Mouse (Mus musculus): ENCODE data around the gene Trp53tg5. TPM values are rescaled to one million over a fixed set of nuclear protein-coding genes. Genes with fewer than 3 reads are reported as not detected.

The Trp53tg5 gene
- total RNA-seq, 2 experiments from 2014 or later = not detected

DNA sequence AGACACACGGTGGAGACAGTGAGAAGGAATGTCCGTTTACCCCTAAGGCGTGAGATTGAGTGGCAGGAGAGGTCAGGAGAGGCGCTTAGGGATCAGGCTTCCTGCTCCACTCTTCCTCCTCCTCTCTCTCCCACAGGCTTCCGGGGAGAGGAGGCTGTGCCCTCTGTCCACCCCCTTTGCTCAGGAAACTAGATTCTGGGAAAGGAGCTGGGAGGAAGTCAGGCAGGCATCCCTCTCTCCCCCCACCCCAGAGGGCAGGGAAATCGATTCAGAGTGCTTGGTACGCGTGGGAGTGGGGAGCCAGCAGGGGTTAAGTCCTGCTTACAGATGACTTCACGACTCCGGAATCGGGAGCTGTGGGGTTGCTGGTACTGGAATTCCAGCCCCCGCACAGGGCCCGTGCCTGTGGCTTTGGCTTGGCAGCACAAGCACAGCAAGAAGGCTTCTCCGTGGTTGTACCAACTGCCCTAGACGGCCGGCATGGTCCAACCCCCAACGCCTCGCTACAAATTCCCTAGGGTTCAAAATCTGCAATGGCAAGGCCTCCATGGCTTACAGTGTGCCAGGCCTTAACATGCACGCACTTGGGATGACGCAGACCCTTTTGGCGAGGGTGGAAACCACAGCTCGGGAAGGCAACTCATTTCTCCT is 40.9 kb downstream of the Trp53tg5 start:
- DNase-seq = peak; percentile 39 to 45

DNA sequence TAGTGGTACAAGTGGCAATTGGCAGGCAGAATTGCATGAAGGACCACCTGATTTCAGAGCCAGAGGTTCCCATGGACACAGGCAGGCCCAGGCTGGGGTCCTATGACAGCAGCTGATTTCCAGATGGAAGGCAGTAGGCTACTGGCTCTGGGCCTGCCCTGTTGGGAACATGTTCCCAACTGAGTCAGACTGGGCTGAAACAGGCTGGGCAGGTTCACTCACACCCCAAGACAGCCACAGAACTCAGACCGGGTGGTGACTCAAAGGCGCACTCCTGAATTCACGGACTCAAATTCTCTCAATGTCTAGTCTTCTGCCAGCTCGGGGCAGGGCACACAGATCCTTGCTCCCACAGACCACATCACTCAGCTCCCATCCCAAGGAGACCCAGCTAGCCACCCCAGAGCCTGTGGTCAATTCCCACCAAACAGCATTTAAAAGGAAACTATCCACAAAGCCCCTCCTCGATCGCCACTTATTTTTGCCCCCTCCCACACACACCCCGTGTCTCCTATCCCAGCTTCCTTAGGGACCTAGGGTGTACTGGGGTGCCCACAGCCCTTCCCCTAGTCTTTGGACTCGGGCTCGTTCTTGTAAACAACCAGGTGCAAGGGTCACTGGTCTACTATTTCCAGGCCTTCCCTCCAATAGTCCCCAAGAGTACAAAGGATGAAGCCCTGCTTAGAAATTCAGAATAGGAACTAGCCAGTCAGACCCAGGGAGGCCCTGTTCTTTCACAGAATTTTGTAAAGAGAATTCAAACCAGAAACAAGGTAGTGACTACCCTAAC is 41.7 kb downstream of the Trp53tg5 start:
- DNase-seq = peak; percentile 22 to 42

- DNase-seq = no peak
These were observed 42.8 kb downstream of the Trp53tg5 start for GRCm38 (mm10) chr2:164430697-164431096.

- no peak for DNase-seq
These were observed 43.5 kb downstream of the Trp53tg5 start for GRCm38 (mm10) chr2:164429881-164430615.

- DNase-seq = no peak
These were observed 45.1 kb downstream of the Trp53tg5 start for GRCm38 (mm10) chr2:164428451-164428850.

GRCm38 (mm10) chr2:164426952-164427351 is 46.6 kb downstream of the Trp53tg5 start:
- DNase-seq = no peak

DNA sequence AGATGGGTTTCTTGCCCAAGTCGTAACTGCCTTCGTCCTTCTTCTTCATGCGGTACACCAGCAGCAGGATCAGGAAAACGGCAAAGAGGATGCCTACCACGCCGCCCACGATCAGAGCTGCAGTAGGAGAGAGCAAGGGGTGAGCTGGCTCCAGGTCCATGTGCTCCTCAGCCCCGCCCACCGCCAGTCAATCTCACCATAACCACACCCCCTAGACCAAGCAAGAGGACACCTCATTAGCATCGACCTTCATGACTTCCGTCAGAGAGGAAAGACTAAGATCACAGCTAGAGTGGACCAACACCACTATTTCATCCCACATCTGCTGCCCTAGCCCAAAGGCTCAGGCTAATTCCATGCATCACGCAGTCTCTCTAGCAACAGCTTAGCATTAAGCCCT is 47.4 kb downstream of the Trp53tg5 start:
- no peak for DNase-seq

DNA sequence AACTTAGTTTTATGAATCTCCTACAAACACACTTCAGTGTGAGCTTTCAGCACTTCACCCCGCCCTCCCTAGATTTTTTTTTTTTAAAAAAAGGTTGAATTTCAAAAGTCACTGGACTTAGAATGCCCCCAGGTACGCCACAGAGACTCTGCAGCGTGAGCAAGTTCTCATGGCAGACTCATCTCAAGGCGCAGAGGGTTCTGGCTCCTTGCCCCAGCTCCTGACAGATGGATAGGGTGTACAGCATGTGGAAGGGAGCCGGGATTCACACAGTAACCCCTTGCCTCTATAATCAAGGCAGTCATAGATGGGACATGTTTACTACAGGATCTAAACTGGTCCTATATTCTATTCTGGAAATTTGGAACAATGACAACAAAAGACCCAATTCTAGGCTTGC is 48.1 kb downstream of the Trp53tg5 start:
- DNase-seq = no peak

DNA sequence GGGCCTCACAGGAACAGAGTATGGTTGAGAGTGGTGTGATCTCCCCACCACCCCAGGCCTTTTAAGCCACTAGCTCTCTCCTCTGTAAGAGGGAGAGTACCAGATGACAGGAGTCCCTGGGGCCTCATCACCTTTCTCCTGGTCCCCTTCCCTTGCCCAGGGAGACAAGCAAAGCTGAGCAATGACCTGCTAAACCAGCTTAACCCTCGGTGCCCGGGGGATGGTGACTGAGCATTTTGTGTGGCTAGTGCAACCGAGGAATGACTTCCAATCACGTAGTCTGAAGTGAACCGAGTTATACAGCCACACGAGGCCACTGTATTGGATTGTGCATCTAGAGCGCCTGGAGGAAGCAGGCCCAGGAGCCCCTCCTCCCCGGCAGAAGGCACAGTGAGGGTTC is 49.1 kb downstream of the Trp53tg5 start:
- no peak for DNase-seq

DNA sequence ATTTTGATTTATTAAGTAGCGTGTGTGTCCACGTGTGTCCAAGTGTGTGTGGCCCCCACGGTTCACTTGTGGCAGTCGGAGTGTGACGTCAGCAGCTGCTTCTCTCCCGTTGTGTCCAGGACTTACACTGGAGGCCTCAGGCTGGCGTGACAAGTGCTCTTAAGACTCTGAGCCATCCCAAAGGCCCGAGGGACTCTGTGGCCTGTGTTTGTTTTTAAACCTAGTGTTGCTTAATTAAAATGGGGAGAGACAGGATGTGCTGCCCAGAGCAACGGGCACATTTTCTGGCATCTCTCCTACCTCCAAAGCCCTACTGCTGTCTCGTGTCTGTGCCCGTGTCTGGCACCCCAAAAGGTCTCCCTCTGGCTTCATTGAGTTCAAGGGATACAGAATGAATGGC is 50.1 kb downstream of the Trp53tg5 start:
- DNase-seq = no peak

DNA sequence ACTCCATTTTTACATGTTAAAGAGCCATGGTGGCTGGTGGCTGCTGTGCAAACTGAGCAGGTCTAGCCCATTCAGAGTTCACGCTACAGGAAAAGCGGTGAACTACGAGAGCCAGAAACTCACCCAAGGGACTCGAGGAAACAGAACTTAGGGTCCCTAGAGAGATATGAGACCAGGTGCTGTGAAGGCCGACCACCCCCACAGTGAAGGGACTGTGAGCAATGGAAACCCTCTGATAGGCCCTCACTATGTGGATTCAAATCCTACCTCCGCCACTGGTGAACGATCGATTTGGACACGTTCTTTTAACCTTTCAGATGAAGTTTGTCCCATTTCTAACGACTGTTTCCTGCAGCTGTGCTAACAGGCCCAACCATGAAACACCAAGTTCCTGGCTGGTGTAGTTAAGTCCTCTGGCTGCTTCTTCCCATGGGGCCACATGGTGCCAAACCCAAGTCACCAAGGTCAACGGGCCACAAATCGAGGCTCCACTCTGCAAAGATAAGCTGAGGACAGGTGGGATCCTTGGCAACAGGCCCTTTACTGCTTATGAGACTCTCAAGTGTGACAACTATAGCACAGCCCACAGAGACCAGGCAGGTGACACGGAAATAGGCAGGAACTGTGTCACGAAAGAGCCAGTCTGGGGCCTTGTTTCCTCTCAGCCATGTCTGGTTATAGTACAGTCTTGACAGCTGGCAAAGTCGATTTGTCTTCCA is 50.7 kb downstream of the Trp53tg5 start:
- DNase-seq = no peak

DNA sequence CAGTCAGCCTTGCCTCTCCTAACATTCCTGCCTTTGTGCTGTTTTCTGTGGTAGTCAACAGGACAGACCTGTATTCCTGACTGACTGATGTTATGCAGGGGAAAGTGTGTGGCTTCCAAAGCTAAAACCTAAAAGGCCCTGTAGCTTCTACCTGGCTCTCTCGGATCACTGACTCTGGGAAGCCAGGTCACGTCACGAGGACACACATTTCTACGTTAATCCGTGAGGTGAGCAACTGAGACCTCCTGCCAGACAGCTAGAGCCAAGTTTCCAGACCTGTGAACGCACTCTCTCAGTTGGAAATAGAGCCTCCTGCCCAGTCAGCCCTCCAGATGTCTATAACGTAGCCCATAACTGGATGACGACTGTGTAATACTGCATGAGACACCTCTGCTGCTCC is 51.5 kb downstream of the Trp53tg5 start:
- no peak for DNase-seq

- no peak for DNase-seq
These were observed 52.2 kb downstream of the Trp53tg5 start for GRCm38 (mm10) chr2:164421306-164421705.

Other genes with a start within 250 kb of the Trp53tg5 start
- gene Svs2, start 235.3 kb downstream of the Trp53tg5 start, total RNA-seq (2021) = not detected
- gene Svs3b, start 217.1 kb downstream of the Trp53tg5 start, total RNA-seq (2021) = not detected
- gene Svs4, start 195.3 kb downstream of the Trp53tg5 start, total RNA-seq (2021) = not detected
- gene Svs3a, start 184.5 kb downstream of the Trp53tg5 start, total RNA-seq (2021) = not detected
- not detected for gene Svs6, start 157.0 kb downstream of the Trp53tg5 start, total RNA-seq (2021)
- gene Svs5, start 141.0 kb downstream of the Trp53tg5 start, total RNA-seq (2021) = not detected
- 10 to 100 TPM; 12.2 to 21.3 TPM for gene Slpi, start 84.6 kb downstream of the Trp53tg5 start, total RNA-seq (2021)
- gene Rbpjl, start 70.6 kb downstream of the Trp53tg5 start, total RNA-seq (2021) = not detected
- gene Matn4, start 68.6 kb downstream of the Trp53tg5 start, total RNA-seq (2021) = under 1 TPM; 0.36 to 0.45 TPM
- gene Sdc4, start 29.8 kb downstream of the Trp53tg5 start, total RNA-seq (2021) = 10 to 100 TPM; 18.7 to 34.2 TPM
- 10 to 100 TPM; 23.0 to 23.1 TPM for gene Sys1, start 16.8 kb downstream of the Trp53tg5 start, total RNA-seq (2021)
- 10 to 100 TPM in 1 of 2 experiments, 1 to 10 TPM in 1; 3.7 to 11.1 TPM for gene Gm20458, start 12.8 kb downstream of the Trp53tg5 start, total RNA-seq (2021)
- 10 to 100 TPM in 1 of 2 experiments, 1 to 10 TPM in 1; 9.4 to 10.7 TPM for gene Dbndd2, start 12.4 kb upstream of the Trp53tg5 start, total RNA-seq (2021)
- gene Pigt, start 23.8 kb upstream of the Trp53tg5 start, total RNA-seq (2021) = 10 to 100 TPM; 28.7 to 32.6 TPM
- gene Wfdc2, start 88.7 kb upstream of the Trp53tg5 start, total RNA-seq (2021) = 10 to 100 TPM in 1 of 2 experiments, 1 to 10 TPM in 1; 1.0 to 11.8 TPM
- not detected for gene Spint3, start 99.7 kb upstream of the Trp53tg5 start, total RNA-seq (2021)
- not detected for gene Wfdc6a, start 111.7 kb upstream of the Trp53tg5 start, total RNA-seq (2021)
- gene Eppin, start 119.9 kb upstream of the Trp53tg5 start, total RNA-seq (2021) = not detected
- gene Wfdc6b, start 139.8 kb upstream of the Trp53tg5 start, total RNA-seq (2021) = not detected
- not detected for gene Wfdc8, start 139.9 kb upstream of the Trp53tg5 start, total RNA-seq (2021)
- not detected for gene Wfdc16, start 165.1 kb upstream of the Trp53tg5 start, total RNA-seq (2021)
- under 1 TPM in 1 of 2 experiments, not detected in 1; 0.72 TPM for gene Wfdc10, start 182.3 kb upstream of the Trp53tg5 start, total RNA-seq (2021)
- gene Wfdc9, start 182.9 kb upstream of the Trp53tg5 start, total RNA-seq (2021) = not detected
- not detected for gene Wfdc11, start 200.4 kb upstream of the Trp53tg5 start, total RNA-seq (2021)
- not detected for gene Wfdc13, start 211.4 kb upstream of the Trp53tg5 start, total RNA-seq (2021)
- not detected for gene Spint4, start 224.8 kb upstream of the Trp53tg5 start, total RNA-seq (2021)
- not detected for gene Spint5, start 241.6 kb upstream of the Trp53tg5 start, total RNA-seq (2021)

All from heart, adult 18-20 months (tissue).